Mouse (Mus musculus): Measurements from ENCODE around the gene Gadd45g. TPM values are rescaled to one million over a fixed set of nuclear protein-coding genes. Genes with fewer than 3 reads are reported as not detected.
A peak's percentile ranks its signal among the peaks of the same experiment; 100 is the strongest.

The Gadd45g gene
- polyA plus RNA-seq, 1 experiment from 2014 or later: 26.6 TPM

DNA sequence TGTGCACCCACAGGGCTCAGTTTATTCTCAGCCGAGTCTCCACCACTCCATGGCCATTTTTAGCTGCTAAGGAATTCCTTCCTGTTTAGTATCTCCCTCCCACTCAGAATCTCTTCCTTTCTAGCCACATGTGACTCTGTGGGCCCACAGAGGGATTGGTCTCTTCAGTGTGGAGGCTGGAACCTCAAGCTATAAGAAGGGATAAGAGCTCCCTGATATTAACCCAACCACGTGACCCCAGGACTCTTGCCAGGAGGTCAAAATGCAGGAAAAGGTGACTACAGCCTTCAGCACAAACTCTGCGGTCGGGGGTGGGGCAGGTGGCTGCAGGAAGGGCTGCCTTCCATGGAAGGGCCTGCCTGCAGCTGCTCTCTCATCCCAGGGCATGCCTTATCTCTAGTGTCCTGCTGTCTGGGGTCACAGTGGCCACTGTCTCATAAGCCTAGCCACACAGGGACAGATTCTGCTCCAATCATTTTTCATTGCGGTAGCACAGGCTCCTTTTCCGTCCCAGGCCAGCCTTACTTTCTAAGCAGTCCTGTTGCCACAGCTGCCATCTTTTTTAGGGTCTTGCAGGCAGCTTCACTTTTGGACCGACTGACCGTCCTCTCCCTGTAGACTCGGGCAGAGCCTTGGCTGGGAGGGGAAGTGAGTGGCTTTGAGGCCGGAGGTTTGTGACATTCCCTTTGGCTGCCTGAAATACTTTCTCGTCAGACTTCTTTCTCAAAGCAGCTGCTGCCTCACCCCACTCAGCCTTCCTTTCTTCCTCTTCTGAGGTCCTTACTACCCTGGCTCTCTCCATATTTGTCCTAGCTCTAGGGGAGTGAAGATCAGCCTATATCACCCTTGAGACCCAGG is 35.0 kb downstream of the Gadd45g start:
- H3K9ac ChIP-seq (ENCODE audit: low read depth, low read length): no peak overlapping the region
- H3K9me3 ChIP-seq (ENCODE audit: control insufficient read depth, low read length): no peaks in the 10 kb centered on the region
- 49% methylated on average over 11 of the region's 11 CpGs for WGBS
- no peak for ATAC-seq (ENCODE audit: low FRiP score, low TSS enrichment)
- H3K4me2 ChIP-seq (replicated peaks; ENCODE audit: low read depth, low read length): no peak overlapping the region
- no peaks in the 10 kb centered on the region for H3K36me3 ChIP-seq (ENCODE audit: control insufficient read depth, insufficient read depth, low read length)
- no peak overlapping the region for H3K4me3 ChIP-seq (ENCODE audit: low read length)
- H3K27ac ChIP-seq (ENCODE audit: low read depth, low read length): no peak overlapping the region
- no peaks in the 10 kb centered on the region; the same call in 1 of the 2 replicates for H3K27me3 ChIP-seq (ENCODE audit: control insufficient read depth, insufficient read depth, low read length)
- H3K4me1 ChIP-seq (ENCODE audit: control insufficient read depth, insufficient read depth, low read length): peaks cover 13% of the 10 kb centered on the region; the same call in 1 of the 2 replicates

DNA sequence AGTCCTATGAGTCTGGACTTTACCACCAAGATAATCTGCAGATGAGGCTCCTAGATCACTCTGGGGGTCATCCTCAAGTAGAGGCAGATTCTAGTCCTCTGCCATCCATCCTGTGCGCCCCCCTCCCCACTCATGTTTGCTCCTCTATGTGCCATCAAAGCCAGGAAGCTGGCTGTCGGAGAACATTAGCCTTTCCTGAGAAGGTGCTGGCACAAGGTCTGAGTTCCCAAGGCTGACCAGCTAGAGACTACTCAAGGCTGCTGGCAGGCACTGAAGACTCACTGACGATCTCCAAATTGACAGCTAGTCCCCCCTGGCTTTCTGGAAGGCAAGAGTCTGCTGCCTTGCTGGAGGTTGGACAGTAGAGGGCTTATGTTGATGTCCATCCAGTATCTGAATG is 35.7 kb downstream of the Gadd45g start:
- WGBS: 79% methylated on average over 3 of the region's 3 CpGs
- Histone ChIP-seq H3K9ac (ENCODE audit: low read depth, low read length) (no peak overlapping the region), H3K4me3 (ENCODE audit: low read length) (no peak overlapping the region), H3K36me3 (ENCODE audit: control insufficient read depth, insufficient read depth, low read length) (no peaks in the 10 kb centered on the region), H3K27me3 (ENCODE audit: control insufficient read depth, insufficient read depth, low read length) (no peaks in the 10 kb centered on the region), H3K4me1 (ENCODE audit: control insufficient read depth, insufficient read depth, low read length) (peaks cover 13% of the 10 kb centered on the region; the same call in 1 of the 2 replicates), H3K27ac (ENCODE audit: low read depth, low read length) (no peak overlapping the region), H3K4me2 (replicated peaks; ENCODE audit: low read depth, low read length) (no peak overlapping the region), H3K9me3 (ENCODE audit: control insufficient read depth, low read length) (no peaks in the 10 kb centered on the region)
- ATAC-seq (ENCODE audit: low FRiP score, low TSS enrichment): no peak

DNA sequence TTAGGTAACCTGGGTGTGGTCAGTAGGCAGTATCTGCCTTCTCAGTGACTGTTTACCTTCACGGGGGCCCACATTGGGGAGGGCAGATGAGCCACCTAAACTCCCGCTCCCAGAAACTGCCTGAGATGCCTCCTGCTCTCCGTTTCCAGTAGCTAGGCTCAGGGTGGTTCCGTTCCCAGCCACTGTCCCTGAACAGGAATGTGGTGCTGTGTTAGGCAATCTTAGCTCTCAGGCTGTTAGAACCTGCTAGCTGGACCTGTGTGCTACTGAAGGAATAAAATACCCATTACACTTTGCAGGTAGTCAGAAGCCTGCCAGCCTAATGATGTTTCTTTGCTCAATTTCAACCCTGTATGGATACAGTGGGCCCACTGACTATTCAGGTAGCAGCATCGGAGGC is 37.8 kb downstream of the Gadd45g start:
- WGBS: 45% methylated on average over 5 of the region's 5 CpGs

DNA sequence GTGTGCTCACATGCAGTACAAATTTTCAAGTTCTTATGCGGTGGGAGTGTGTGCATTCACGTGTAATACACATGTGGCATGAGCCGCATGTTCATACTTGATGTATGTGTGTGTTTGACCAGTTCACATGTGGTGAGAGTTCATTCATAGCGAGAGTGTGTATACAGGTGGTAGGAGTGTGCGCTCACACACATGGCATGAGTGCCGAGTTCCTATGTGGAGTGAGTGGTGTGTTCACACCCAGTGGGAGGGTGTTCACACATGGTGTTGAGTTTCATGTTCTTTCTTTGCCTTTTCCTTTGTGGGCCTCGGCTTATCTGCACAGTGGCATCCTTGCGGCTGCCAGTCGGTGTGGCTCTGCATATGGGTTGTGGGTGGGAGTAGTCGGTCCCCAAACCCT is 39.1 kb downstream of the Gadd45g start:
- H3K9me3 ChIP-seq (ENCODE audit: control insufficient read depth, low read length): no peaks in the 10 kb centered on the region
- WGBS: 87% methylated on average over 10 of the region's 10 CpGs
- no peak overlapping the region for H3K9ac ChIP-seq (ENCODE audit: low read depth, low read length)
- no peaks in the 10 kb centered on the region for H3K27me3 ChIP-seq (ENCODE audit: control insufficient read depth, insufficient read depth, low read length)
- ATAC-seq (ENCODE audit: low FRiP score, low TSS enrichment): no peak
- H3K4me2 ChIP-seq (replicated peaks; ENCODE audit: low read depth, low read length): no peak overlapping the region
- no peak overlapping the region for H3K27ac ChIP-seq (ENCODE audit: low read depth, low read length)
- no peaks in the 10 kb centered on the region for H3K36me3 ChIP-seq (ENCODE audit: control insufficient read depth, insufficient read depth, low read length)
- peaks cover 13% of the 10 kb centered on the region; the same call in 1 of the 2 replicates for H3K4me1 ChIP-seq (ENCODE audit: control insufficient read depth, insufficient read depth, low read length)
- H3K4me3 ChIP-seq (ENCODE audit: low read length): no peak overlapping the region

More for the DNA sequence above, 37.8 kb downstream of the Gadd45g start:
- Histone ChIP-seq H3K27me3 (ENCODE audit: control insufficient read depth, insufficient read depth, low read length) (no peaks in the 10 kb centered on the region), H3K36me3 (ENCODE audit: control insufficient read depth, insufficient read depth, low read length) (no peaks in the 10 kb centered on the region), H3K27ac (ENCODE audit: low read depth, low read length) (no peak overlapping the region), H3K4me2 (replicated peaks; ENCODE audit: low read depth, low read length) (no peak overlapping the region), H3K4me1 (ENCODE audit: control insufficient read depth, insufficient read depth, low read length) (peaks cover 13% of the 10 kb centered on the region; the same call in 1 of the 2 replicates), H3K9ac (ENCODE audit: low read depth, low read length) (no peak overlapping the region), H3K9me3 (ENCODE audit: control insufficient read depth, low read length) (no peaks in the 10 kb centered on the region), H3K4me3 (ENCODE audit: low read length) (no peak overlapping the region)
- ATAC-seq (ENCODE audit: low FRiP score, low TSS enrichment): no peak

DNA sequence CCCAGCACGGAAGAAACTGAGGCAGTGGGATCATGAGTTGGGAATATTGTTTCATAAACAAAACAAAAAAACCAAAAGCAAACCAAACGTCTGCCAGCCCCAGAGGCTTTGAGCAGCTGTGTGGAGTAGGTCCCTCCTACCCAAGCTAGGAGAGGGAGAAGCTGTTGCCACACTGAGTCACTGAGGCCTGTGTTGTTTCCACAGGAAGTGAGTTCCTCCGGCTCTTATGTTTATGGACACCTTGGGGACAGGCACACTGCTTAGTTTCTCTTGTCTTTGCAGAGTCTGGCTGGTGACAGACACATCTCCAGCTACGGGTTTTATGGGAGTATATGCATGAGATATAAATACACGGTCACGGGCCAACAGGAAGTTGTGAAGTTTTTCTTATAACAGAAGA is 39.6 kb downstream of the Gadd45g start:
- WGBS: 59% methylated on average over 6 of the region's 6 CpGs
- Histone ChIP-seq H3K9ac (ENCODE audit: low read depth, low read length) (no peak overlapping the region), H3K9me3 (ENCODE audit: control insufficient read depth, low read length) (no peaks in the 10 kb centered on the region), H3K27me3 (ENCODE audit: control insufficient read depth, insufficient read depth, low read length) (no peaks in the 10 kb centered on the region), H3K4me1 (ENCODE audit: control insufficient read depth, insufficient read depth, low read length) (peaks cover 13% of the 10 kb centered on the region; the same call in 1 of the 2 replicates), H3K36me3 (ENCODE audit: control insufficient read depth, insufficient read depth, low read length) (no peaks in the 10 kb centered on the region), H3K27ac (ENCODE audit: low read depth, low read length) (no peak overlapping the region; the same call in 1 of the 2 replicates), H3K4me2 (replicated peaks; ENCODE audit: low read depth, low read length) (no peak overlapping the region), H3K4me3 (ENCODE audit: low read length) (no peak overlapping the region)
- no peak for ATAC-seq (ENCODE audit: low FRiP score, low TSS enrichment)

DNA sequence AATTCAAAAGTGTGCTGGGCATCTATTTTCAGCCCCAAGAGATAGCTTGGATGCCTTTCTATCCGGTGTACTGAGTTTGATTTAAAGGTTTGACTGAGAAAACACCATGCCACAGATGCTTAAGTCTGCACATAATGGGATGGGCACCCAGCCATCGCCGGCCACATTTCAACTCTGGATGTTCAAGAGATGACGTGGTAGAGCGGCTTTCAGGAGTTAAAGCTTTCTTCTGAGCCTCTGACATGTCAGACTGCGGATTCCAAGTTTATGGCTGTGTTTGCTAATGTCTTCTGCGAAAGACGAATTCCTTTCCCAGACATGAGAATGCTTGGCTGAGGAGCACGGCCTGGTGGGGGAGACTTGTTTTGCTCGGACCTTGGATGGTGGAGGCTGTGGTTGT is 40.2 kb downstream of the Gadd45g start:
- H3K36me3 ChIP-seq (ENCODE audit: control insufficient read depth, insufficient read depth, low read length): no peaks in the 10 kb centered on the region
- no peak overlapping the region for H3K4me3 ChIP-seq (ENCODE audit: low read length)
- peak overlapping the region; percentile 38; the same call in 1 of the 2 replicates for H3K27ac ChIP-seq (ENCODE audit: low read depth, low read length)
- 34% methylated on average over 10 of the region's 10 CpGs for WGBS
- H3K9ac ChIP-seq (ENCODE audit: low read depth, low read length): no peak overlapping the region
- H3K27me3 ChIP-seq (ENCODE audit: control insufficient read depth, insufficient read depth, low read length): no peaks in the 10 kb centered on the region
- no peaks in the 10 kb centered on the region for H3K9me3 ChIP-seq (ENCODE audit: control insufficient read depth, low read length)
- 0 out of 2 replicates have a peak, but pooled peaks cover 8% of the 10 kb centered on the region for H3K4me1 ChIP-seq (ENCODE audit: control insufficient read depth, insufficient read depth, low read length)
- no peak for ATAC-seq (ENCODE audit: low FRiP score, low TSS enrichment)
- H3K4me2 ChIP-seq (replicated peaks; ENCODE audit: low read depth, low read length): no peak overlapping the region

DNA sequence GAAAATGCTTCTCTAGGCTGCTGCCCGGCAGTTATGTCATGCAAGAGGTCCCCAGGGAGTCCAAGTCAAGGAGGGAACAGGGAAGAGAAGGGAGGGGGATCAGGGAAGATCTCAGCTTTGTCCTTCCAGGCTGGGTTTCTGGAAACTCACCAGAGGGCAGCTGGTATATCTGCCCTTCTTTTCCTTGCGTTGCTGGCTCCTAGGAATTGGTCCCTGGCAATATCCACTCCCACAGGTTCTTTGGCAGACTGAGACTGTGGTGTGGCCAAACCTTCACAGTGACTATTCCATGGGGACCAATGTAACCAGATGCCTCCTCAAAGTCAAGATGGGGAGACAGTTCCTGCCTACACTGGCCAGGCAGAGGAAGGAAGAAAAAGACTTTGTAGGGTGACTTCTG is 41.9 kb downstream of the Gadd45g start:
- Histone ChIP-seq H3K27me3 (ENCODE audit: control insufficient read depth, insufficient read depth, low read length) (no peaks in the 10 kb centered on the region), H3K9ac (ENCODE audit: low read depth, low read length) (no peak overlapping the region), H3K27ac (ENCODE audit: low read depth, low read length) (no peak overlapping the region), H3K9me3 (ENCODE audit: control insufficient read depth, low read length) (no peaks in the 10 kb centered on the region), H3K4me3 (ENCODE audit: low read length) (no peak overlapping the region), H3K4me2 (replicated peaks; ENCODE audit: low read depth, low read length) (no peak overlapping the region), H3K4me1 (ENCODE audit: control insufficient read depth, insufficient read depth, low read length) (0 out of 2 replicates have a peak, but pooled peaks cover 3% of the 10 kb centered on the region), H3K36me3 (ENCODE audit: control insufficient read depth, insufficient read depth, low read length) (no peaks in the 10 kb centered on the region)
- ATAC-seq (ENCODE audit: low FRiP score, low TSS enrichment): no peak
- 85% methylated on average over 2 of the region's 2 CpGs for WGBS

DNA sequence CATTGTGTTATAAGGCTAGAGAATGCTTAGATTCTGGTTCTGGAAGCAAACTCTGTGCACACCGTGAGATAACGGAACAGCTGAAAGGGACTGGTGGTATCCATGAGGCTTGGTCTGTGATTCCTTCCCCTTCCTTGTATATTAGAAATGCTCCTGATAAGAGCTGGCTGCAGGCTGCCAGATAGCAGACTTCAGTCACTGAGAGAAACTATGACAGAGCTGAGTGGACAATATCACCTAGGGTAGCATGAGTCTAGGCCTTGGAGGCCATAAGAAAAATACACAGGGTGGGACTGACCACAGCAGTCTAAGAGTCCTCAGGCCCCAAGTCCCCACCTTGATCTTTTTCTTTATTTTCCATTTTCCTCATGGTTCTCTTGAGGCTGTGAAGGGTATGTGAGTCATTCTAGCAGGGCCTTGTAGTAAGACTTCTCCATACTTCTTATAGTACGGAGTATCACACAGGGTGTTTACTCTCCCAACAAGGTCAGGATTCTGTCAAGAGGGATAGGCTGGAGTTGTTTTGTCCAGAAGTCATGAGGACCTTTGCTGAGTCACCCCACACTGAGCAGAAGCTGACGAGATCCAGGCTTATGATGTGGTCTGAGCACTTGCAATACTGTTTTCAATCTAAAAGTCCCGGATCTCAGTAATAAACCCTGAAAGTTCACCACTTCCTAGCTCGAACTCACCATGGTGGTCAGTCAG is 45.5 kb downstream of the Gadd45g start:
- H3K27me3 ChIP-seq (ENCODE audit: control insufficient read depth, insufficient read depth, low read length): no peaks in the 10 kb centered on the region
- H3K4me1 ChIP-seq (ENCODE audit: control insufficient read depth, insufficient read depth, low read length): no peaks in the 10 kb centered on the region
- H3K9ac ChIP-seq (ENCODE audit: low read depth, low read length): no peak overlapping the region
- H3K4me2 ChIP-seq (replicated peaks; ENCODE audit: low read depth, low read length): no peak overlapping the region
- no peaks in the 10 kb centered on the region for H3K36me3 ChIP-seq (ENCODE audit: control insufficient read depth, insufficient read depth, low read length)
- no peak overlapping the region for H3K27ac ChIP-seq (ENCODE audit: low read depth, low read length)
- no peak overlapping the region for H3K4me3 ChIP-seq (ENCODE audit: low read length)
- 92% methylated on average over 6 of the region's 6 CpGs for WGBS
- peaks cover 2% of the 10 kb centered on the region; the same call in 1 of the 2 replicates for H3K9me3 ChIP-seq (ENCODE audit: control insufficient read depth, low read length)
- ATAC-seq (ENCODE audit: low FRiP score, low TSS enrichment): no peak

DNA sequence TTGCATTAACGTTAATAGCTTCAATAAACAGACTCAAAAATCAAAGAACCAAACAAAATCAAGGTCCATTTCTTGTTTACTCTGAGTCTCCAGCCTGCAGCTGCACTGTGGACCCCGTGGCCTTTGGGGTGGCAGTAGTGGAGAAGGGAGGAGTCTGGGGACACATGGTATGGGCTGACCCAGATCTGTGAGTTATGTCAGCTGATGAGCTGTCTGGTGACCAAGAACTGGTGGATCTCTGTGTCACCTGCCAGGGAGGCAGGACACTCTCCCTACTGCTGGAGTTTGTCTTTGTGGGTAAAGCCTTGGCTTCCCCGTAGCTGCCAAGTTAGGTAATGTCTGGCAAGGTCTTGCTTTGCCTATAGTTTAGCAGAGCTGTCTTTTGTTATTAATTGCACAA is 51.1 kb downstream of the Gadd45g start:
- Histone ChIP-seq H3K4me2 (replicated peaks; ENCODE audit: low read depth, low read length) (no peak overlapping the region), H3K36me3 (ENCODE audit: control insufficient read depth, insufficient read depth, low read length) (no peaks in the 10 kb centered on the region), H3K9me3 (ENCODE audit: control insufficient read depth, low read length) (peaks cover 2% of the 10 kb centered on the region; the same call in 1 of the 2 replicates), H3K9ac (ENCODE audit: low read depth, low read length) (no peak overlapping the region), H3K4me1 (ENCODE audit: control insufficient read depth, insufficient read depth, low read length) (peaks cover 7% of the 10 kb centered on the region), H3K27ac (ENCODE audit: low read depth, low read length) (no peak overlapping the region), H3K27me3 (ENCODE audit: control insufficient read depth, insufficient read depth, low read length) (no peaks in the 10 kb centered on the region), H3K4me3 (ENCODE audit: low read length) (no peak overlapping the region)
- no peak for ATAC-seq (ENCODE audit: low FRiP score, low TSS enrichment)
- 71% methylated on average over 3 of the region's 3 CpGs for WGBS

Measured in kidney, embryonic 14.5 days (tissue).